Mouse (Mus musculus) skeletal muscle tissue, adult 2 months (tissue): ENCODE measurements around the gene Rpl21.
"Not testable (repeated sequence)": the region's sequence is repeated elsewhere in the genome, so short reads cannot be mapped to it uniquely, and the experiment has no call there.

Source experiments
- DNase-seq: peaks from one replicate; pipeline ENCODE4 v3.0.0-alpha.2; 2012; ENCODE audit warnings: low read depth, low spot score

Rpl21 gene

DNA sequence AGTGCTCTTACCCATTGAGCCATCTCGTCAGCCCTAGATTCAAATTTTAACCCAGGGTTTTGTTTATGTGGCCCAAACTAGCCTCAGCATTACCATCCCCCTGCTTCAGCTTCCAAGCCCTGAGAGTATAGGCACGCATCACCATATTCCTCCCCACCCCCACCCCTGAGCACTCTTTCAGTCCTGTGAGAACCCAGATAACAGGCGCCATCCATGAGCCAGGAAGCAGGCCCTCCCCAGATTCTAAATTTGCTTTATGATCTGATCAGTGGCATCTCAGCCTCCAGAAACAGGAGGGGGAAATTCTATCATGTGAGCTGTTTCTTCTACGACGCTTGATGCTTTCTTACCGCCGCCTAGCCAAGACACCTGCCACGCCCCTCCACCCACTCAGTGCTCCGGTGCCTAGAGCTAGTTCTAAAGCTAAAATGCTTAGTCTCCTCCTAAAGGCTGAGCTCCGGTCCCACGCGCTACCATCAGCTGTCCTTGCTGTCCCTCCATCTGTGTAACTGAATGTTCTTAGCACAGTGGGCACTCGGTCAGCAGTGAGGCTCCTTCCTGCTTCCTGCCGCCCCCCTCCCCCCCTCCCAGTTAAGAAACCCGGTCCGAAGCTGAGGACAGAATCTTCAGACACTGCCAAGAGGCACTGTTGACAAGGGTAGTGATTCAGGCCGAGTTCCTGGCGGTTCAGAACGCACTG lies 34.7 kb downstream of the Rpl21 start:
- DNase-seq: no peak

DNA sequence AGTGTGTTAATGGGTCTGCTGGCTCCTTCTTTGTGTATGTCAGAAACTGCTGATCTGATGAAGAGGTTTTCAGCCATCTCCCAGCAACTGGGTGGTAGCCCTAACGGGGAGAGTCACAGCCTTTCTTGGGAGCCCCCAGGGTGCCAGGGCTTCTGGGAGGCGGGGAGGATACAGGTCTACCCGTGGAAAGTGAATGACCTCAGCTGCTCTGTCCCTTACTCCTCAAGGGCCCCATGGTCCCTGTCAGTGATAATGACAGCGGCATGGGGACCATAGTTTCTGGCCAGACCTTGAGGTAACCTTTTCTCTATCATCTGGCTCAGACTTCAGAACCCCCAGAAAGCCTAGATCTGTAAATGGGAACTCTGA lies 35.2 kb downstream of the Rpl21 start:
- no peak for DNase-seq

DNA sequence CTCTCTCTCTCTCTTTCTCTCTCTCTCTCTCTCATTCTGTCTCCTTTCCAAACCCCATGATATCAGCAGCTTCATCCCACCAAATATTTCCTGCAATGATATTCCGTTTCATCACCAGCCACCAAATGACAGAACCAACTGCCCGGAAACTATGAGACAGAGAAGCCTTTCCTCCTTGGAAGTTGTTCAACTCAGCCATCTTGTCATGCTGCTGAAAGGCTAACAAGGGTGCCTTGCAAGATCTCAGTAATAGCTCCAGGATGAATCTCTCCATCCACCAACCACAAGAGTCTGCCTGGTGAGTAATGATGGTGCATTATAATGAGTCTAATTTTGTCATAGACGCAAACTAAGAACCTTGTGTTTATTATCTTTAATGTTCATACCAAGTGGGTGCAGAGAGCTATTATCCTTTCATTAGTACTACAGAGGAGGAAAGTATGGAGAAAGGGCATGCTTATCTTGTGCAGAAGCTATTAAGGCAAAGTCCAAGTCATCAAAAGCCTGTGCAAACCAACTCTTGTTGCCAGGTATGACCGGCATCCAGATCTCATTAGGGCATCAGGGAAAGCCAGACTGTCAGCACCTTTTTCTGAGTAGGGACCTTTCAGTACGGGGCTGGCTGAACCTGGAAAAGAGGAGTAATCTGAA lies 40.4 kb downstream of the Rpl21 start:
- no peak for DNase-seq

DNA sequence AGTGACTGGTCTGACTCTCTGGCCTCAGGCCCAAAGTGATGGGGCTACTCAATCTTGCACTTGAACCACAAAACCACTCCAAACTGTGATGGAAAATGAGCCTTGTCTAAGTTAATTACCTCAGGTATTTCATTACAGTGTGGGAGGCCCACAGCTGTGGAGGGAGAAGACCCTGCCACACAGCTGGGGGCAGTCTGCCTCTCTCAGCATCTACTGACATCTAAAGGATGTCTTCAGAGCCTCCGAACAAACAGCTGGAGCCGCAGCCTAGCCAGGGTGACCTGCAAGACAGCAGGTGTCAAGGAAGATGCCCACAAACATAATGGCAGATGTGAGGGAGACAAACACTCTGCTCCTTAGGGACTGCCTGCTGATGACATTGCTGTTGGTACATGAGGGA lies 43.3 kb downstream of the Rpl21 start:
- DNase-seq: no peak

DNA sequence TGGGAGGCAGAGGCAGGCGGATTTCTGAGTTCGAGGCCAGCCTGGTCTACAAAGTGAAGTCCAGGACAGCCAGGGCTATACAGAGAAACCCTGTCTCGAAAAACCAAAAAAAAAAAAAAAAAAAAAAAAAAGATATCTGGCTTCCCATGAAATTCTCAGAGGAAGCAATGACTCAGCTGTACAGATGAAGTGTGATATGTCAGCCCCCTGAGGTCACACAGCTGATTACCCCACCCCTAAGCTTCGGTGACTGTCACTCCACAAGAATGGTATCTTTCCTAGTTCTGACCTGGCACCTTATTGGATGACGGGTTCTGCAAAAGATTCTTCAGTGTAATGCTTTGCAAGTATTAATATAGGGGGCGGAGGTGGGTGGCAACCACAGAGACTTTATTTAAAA lies 45.2 kb downstream of the Rpl21 start:
- DNase-seq: not testable (repeated sequence)

DNA sequence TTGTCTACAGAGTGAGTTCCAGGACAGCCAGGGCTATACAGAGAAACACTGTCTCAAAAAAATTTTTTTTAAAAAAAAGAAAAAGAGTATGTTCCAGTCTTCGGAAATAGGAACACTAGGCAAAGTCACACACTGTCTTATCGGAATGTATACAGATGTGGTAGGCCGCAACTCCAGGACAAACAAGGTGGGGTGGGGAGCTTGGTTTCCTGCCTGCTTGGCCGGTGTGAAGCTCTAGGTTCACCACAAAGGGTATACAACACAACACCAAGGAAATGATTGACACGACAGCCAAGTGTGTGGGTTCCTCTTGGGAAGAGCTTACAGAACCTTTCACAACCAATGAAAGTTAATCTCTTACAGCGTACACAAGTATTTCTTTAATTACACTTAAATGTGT lies 49.6 kb downstream of the Rpl21 start:
- no peak for DNase-seq

DNA sequence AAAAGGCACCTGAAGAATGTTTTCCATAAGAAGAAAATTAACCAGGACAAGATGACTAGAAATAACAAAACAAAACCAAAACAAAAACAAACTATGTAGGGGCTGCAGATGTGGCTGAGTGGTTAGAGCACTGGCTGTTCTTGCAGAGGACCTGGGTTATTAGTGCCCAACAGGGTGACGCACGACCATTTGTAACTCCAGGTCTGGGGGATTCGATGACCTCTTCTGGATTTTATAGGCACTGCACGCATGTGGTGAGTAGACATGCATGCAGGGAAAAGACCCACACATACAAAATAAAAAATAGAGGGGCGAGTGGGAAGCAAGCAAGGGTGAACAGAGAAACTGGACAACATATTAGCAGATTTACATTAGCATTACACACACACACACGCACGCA lies 50.4 kb downstream of the Rpl21 start:
- DNase-seq: no peak

DNA sequence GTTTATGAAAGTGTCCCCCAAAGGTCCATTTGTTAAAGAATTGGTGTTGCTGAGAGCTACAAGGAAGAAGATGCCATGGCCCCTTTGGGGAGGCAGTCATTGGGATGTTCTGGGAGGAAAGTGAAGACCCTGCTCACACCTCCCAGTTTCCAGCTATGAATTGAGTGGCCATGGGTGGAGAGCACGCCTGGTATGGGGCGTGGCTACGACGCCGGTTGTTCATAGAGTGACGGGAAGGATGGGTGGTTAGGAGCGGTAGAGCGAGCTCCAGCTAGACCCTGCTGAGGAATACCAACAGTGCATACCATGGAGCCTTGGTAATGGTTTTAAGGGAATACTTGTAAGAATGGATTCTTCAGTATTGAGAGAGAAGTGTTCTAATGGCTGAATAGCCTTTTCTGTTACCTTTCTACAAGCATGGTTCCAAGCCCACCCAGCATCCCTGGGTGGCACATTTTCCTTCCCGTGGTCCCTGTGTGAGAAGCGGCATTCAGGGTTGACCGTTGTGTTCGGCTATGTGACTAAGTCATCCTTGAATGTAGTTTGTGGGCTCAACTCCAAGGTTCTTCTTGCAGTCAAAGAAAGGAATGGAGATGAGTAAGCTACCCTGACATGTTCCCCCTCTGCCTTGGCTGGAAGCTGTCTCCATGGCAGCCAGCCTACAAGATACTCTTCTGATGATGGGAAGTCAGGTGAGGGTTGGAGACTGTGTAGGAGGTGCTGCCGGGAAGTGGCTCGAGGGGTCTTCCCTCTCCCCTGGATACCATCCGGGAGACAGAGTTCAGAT lies 51.0 kb downstream of the Rpl21 start:
- DNase-seq: no peak
